Mouse (Mus musculus) kidney, postnatal 25 days (tissue): ENCODE measurements around the gene Tecpr1.

Experiments
- DNase-seq, 2 experiments: peaks; one replicate each; pipeline ENCODE4 v3.0.0; 2021; ENCODE audit warnings: mixed read lengths in 2 of 2

The Tecpr1 gene

DNA sequence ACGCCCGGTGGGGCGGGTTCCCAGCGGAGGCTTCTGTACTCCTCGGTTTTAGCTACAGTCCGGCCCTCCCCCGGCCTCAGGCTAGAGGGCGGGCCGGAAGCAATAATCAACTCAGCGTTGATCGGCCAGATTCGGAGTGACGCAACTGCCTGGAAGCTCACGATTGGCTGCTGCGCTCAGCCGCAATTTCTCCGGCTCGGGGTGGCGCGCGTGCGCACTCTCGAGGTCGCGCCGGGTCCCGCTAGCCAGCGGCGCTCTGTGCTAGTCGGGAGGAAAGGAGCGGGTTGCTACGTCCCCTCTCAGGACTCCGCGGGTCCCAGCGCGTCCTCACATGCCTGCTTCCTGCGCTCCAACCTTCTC, at the start of gene Tecpr1:
Tecpr1 (minus strand) TSS at position 113 of the 360 bp plus-strand sequence.
- peak; percentile 96 to 98 for DNase-seq

DNA sequence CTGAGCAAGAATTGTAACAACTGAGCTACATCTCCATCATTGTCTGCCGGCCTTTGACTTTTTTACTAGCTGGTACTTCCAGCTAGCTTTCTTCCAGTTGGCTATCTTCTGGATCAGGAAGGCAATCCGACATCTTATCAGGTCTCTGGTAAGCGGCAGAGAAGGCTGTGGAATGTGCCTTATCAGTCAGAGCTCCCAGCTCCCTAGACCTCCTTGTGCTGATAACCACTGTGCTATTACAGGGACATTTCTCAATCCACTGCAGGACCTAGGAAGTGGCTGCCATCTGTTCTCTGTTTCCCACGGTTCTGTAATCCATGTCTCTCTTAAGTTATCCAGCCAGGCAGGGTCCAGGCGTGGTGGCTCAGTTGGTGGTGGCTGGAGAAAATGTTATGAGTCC, 48.4 kb upstream of the Tecpr1 start:
- DNase-seq, result no peak

DNA sequence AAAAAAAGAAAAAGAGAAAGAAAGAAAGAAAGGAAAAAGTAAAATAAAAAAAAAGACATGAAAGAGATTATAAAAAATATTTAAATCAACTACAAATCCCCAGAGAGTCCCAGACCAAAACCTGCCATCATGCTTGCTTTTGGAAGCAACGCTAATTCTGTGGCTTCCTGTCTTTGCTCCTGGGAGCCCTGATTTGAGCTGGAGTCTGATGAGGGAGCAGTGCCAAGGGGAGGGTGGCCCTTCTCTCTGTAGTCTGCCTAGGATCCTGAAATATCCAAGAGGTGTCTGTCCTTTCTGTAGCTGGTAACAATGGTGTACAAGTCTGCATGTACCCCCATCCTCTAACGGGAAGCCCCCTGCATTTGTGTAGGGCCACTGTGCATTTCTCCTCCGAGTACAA, 47.7 kb upstream of the Tecpr1 start:
- DNase-seq, result no peak

DNA sequence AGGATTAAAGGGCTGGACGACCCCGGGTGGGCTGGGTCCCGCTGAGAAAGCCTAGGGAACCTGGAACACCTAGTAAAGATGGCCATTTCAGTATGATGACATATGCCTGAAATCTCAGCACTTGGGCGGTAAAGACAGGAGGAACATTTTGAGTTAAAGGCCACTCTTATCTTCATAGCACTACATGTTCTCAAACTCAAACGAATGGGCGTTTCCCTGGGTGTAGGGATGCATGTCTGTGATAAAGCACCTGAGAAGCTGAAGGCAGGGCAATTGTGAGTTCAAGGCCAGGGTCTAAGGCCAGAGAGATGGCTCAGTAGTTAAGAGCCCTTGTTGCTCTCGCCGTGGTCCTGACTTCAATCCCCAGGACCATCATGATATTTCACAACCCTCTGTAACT, 47.0 kb upstream of the Tecpr1 start:
- no peak for DNase-seq

DNA sequence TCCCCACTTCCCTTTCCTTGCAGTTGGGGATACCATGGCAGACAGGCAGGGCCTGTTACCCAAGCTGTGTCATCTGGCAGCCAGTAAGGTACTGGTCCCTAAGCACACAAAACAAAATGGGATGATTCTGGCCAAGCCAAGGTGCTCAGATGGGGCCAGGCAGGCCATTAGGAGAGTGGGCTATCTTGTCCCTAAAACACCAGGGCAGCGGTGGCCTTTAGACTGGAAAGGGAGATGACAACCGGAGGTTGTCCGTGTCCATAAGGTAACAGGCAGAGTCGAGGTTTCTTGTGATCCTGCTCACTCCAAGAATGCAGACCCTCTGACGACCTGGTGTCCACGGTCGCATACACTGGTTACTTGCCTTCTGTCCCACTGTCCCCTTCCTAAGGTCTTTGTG, 46.5 kb upstream of the Tecpr1 start:
- DNase-seq, result no peak

DNA sequence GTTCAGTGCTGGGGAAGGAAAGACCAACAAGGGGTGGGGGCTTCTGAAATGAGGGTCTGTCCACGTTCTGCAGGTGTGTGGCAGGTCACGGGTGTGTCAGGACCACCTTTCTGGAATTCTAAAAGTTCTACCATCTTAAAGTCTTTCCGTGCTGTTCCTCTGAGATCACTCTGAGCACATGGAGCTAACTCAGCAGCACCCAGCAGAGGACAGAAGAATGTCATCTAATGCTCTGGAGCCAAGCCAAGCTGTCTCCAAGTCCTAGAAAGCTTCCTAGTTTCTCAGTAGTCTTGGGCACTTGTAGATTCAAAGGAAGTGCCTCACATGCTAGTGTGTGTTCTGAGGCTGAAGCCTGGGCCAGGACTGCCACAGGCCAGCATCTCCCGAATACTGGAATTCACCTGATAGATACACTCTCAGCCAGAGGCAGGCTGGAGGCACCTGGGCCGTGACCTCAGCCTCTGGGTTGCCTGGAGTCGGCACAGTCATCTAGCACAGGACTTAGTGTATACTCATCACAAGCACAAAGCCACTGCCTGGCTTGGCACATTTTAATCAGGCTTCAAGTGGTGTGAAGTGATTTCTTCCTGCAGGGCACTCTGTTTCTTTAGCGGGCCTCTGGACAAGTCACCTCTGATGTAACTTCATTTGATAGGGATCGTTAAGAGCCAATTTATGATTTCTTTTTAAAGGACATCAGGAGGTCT, 44.3 kb upstream of the Tecpr1 start:
- DNase-seq, result peak; percentile 70 to 85

DNA sequence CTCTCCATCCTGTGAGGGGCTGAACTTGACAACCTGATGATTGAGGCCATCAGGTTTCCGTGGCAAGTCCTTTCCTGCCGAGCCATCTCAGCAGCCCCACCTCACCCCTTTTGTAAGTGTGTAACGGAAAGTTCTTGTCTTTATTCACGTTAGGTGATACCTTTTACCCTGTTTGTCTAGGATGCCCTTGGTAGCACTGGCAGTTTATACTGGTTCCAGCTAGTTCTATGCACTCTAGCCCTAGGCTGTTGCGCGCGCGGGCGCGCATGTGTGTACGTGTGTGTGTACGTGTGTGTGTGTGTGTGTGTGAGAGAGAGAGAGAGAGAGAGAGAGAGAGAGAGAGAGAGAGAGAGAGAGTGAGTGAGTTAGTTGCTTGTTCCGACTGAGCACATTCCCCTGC, 40.1 kb upstream of the Tecpr1 start:
- no peak for DNase-seq

DNA sequence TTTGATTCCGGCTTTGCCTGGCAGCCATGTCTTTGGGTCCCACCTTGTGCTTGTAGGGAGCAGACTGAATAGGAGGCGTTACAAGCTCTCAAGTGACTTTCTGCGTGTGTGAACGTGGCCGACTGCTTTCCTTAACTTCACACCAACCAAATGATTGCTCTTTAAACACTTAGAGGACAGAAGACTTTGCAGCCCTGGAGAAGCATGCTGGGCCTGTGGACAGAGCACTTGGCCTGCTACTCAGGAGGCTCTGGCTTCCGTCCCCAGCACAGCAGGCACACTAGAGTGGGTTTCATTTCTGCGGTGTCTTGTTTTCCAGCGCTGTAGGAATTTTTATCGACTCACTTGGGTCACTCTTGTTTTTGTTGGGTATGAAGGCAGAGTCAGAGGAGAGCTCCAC, 39.7 kb upstream of the Tecpr1 start:
- no peak for DNase-seq

DNA sequence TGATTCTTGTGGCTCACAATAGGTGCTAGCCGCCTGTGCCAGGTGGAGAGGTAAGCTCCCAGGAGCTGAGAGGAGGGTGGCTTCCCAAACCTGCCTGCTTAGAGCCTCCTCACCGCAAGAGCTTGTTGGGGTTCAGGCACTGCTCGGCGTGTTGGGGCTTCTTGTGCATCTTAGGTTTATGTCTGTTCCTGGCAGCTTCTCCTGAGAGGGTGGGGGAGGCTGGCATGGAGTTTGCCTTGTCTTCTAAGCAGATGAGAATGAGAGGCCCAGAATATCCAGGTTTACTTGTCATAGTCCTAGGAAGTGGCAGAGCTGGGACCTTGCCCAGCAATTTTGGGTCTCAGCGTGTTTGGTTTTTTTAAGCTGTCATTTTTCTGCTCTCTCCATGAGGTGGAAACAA, 38.4 kb upstream of the Tecpr1 start:
- no peak for DNase-seq

DNA sequence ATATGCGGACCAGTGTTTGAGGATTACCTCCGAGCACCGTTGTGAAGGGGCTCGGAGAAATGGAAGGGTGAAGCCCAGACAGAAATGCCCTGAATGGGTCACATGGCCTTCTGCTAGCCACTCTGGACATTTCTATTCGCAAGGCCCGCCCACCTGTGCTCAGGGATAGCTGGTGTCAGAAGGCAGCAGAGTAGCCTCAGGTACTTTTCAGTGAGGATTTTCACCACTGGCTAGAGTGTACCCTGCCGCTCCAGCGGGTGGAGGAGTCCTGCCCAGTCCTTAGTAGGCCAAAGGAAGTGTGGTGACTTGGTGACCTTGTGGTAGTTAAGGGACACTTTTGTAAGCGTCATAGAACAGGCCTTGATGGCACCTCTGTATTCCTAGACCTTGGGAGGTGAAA, 37.9 kb upstream of the Tecpr1 start:
- peak in 1 of 2 experiments; percentile 74 for DNase-seq

DNA sequence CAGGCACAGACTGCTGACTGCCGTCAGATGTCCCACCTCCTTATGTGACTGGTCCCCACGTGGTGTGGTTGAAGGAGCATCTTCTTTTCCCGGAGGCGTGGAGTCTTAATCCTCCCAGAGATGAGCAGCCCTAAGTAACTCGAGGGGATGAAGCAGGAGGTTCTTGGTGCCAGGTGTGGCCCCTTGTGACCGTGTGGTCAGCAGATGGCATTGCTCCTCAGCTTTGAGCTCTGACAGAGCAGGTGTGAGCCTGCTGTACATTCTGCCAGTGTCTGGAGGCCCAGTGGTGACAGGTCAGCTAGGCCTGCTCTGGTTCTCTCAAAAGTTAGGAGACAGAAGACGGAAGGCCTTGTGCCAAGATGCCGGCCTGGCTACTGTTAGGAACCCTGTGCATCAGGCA, 37.0 kb upstream of the Tecpr1 start:
- no peak for DNase-seq

DNA sequence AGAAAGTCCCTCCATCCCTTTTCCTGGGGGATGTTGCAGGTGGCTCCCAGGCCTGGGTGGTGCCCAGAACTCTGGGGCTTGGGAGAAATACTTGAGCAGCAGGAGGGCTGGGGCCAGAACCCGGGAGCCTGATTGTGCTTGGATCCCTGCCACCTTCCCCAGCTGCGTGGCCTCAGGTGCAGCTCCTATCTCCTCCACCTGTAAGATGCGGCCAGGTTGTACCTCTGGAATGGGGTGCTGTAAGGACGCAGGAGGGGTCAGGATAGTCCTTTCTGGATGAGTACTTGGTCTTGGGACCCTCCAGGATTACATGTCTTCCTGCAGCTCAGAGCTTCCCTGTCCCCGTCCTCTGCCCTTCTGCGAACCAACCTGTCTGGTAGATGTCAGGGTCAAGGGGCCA, 35.8 kb upstream of the Tecpr1 start:
- peak in 1 of 2 experiments; percentile 55 for DNase-seq

DNA sequence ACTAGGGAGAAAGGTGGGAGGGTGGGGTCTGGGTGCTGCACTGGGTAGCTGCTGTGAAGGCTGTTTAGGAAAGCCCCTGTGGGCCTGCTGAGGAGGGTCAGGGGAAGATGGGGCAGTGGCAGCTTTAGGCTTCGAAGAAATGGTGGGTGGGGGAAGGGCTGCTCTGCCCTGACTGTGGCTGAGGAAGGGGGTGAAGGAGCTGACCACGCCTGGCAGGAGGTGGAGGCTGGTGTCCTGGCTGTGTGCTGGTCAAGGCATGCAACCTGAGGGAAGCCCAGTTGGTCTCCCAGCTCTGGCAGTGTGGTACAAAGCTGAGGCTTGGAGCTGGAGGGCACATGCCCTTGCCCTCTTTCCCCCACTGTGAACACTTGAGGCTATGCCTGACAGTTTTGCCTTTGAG, 35.3 kb upstream of the Tecpr1 start:
- DNase-seq, result peak; percentile 39 to 77

DNA sequence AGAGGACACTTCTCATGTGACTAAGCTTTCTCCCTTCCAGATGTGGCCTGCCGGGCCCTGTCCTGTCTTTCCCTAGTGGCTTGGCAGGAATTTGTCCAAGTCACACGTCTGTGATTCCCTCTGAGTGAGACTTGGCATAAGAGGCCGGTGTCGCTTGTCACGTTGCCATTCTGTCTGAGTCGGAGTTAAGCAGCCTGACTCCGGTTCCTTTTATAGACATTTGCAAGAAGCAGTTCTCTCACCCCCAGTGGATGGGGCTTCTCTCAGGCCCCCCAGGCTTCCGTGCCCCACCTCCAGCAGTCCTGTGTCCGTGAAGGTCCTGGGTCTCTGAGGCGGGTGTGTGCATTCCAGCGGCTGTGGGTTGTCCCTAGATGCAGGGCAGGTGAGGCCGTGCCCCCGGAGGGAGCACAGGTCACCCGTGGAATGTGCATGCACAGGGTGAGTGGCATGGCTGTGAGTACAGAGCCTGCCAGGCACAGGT, 34.8 kb upstream of the Tecpr1 start:
- DNase-seq, result peak; percentile 77 to 92

DNA sequence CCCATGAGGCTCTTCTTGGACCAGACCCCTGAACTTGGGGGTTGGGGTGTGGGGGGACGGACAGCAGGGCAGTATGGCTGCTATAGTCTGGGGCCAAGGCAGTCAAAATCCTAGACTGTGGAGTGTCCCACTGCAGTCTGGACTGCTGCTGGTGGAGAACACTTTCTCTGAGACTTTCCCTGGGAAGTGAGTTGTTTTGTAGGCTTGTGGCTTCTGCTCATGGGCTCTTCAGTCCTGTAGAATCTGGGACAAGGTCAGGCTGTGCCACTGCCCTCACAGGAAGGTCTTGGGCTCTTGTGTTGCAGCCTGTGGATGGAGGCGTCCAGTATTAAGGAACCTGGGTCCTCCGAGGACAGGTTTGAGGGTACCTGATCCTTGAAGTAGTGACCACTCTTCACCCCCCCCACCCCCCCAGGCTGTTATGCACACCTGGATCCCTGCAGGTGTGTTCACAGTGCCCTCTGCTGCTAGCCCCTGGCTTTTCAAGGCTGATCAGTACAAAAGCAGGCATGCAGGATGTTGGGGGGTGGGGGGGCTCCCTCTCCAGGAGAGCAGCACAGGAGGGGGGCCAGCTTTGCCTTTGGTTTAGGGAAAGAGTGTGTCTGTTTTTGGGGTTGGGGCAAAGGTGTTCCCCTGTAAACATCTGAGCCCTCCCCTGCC, 34.2 kb upstream of the Tecpr1 start:
- peak in 1 of 2 experiments; percentile 64 for DNase-seq

DNA sequence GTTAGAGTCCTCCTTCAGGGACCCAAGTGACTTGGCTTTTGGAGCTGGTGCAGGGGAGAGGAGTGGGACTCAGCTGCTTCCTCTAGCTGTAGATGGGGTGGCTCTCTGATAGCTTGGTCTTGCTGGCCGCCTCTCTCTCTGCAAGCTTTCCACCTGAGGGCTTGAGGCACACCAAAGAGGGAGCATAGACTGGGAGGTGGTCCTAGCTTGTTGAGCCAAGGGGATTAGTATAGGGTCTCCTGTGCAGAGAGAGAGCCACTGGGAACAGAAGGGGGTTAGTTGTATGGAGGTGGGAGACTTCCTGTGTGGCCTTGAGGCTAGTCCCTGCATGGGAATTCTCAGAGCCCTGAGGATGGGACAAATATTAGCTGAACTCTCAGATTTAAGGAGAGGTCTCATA, 33.5 kb upstream of the Tecpr1 start:
- DNase-seq, result no peak

DNA sequence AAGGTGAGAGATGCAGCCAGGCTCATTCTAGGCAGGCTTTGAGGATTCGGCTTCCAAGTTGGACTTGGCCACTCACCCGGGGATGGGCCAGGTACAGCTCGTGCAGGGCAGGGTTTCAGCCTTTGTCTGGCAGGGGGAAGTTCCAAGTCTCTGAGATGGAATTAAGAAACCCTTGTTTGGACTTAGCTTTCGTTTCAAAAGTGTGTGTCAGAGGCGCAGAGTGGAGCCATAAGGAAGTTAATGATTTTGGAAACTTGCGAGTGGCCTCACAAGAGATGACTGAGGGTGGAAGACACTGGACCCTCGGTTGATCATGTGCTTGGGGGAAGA, 33.1 kb upstream of the Tecpr1 start:
- peak in 1 of 2 experiments; percentile 74 for DNase-seq

DNA sequence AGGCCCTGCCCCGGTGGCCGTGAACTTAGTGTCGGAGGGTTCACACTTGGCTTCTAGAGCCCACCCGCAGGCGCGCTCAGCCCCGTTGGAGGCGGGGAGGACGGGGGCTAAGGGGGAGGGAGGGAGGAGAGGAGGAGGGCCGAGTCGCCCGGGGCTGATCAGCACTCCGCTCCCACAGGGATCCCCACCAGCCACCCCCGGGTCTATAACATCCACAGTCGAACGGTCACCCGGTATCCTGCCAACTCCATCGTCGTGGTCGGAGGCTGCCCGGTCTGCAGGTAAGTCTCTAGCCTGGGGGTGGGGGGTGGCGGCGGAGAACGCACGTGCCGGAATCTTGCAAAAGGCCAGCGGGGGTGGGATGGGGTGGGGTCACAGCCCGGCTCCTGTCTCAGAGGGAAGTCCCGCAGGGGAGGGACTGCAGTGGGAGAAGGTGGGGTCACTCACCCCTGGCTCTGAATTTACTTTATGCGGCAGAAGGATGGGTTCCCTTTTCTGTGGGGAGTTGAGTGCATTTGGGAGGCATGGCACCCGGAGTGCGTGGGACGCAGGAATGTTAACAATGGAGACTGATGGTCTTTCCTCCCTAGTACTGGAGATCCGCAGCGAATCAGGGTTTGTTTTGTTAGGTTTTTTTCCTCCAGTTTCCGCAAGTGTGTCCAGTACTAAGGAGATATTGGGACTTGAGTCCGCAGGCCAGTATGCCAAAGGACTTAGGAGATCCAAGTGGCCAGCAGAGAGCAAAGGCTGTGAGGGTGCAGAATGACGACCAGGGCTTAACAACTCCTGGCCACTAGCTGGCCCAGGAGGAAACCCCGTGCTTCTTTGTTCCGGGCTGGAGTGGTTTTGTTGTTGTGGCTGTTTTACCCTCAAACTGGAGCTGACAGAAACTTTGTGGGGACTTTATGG, 32.5 kb upstream of the Tecpr1 start:
- peak; percentile 59 to 80 for DNase-seq

DNA sequence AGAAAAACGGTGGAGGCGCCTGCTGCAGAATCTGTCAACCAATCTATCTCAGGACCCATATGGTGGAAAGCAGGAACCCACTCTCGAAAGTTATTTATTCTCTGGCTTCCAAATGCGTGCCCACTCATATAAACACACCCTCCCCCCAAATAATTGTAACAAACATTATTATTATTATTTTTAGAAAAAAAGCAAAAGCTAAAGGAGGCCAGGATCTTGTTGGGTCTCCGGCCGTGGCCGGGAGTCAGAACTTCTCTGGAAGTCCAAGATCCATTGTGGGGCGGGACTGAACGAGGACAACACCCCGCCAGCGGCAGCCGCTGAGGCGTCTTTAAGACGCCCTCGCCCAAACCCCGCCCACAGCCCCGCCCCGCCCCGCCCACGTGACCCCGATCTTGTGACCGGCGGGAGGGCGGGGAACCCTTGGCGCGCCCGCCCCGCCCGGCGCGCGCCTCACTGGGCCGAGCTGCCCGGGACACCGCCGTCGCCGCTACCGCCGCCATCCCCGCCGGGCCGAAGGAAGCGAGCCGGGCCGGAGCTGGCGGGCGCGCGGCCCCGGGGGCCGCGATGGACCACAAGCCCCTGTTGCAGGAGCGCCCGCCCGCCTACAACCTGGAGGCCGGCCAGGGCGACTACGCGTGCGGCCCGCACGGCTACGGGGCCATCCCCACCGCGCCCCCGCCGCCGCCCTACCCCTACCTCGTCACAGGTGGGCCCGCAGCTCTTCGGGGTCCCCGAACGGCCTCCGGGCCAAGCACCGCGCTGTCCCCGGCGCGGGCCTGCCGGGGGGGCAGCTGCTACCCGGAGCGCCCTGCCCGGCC, 31.6 kb upstream of the Tecpr1 start:
- DNase-seq, result peak; percentile 90 to 95

DNA sequence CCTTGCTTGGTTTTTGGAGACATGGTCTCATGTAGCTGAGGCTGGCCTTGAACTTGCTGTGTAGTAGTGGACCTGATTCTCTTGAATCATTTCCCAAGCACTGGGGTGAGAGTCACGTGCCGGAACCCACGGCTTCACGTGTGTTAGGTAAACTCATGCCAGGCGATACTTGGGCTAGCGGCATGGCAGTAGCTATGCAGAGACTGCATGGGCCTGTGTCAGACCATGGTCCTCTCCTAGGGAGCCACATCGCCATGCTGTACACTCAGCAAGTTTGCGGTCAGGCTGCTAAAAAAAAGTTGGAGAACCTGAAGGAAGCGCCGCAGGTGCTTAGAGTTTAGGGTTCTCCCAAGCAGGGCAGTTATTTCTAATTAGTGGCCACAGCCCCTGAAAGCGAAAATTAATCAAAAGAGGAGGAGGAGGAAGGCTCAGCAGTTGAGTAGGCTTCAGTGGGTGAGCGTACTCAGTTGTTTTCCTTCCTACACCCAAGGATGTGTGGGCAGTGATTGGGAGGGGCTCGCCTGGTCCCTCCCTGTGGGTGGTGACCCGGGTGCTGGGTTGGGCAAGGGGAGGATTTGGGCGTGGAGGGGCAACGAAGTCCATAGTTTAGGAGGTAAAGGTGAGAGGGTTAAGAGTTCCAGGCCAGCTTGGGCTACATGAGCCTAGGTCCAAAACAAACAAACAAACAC, 30.9 kb upstream of the Tecpr1 start:
- DNase-seq, result peak; percentile 85 to 94

DNA sequence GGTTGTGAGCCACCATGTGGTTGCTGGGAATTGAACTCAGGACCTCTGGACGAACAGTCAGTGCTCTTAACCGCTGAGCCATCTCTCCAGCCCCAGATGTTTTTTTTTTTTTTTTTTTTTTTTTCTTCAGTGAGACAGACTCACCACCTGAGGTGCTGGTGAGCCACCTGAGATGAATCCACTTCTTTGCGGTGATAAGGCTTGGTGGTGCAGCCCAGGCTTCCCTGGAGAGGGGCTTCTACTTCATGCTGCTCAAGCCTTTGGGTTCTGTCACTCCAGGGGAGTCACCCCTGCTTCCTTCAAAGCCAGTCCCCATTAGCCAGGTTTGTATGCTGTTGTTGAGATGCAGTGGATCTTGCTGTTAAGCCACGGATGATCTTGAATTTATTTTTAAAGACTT, 29.8 kb upstream of the Tecpr1 start:
- DNase-seq, result no peak
